Mouse (Mus musculus) megakaryocyte, adult 5-6 weeks (primary cell): ENCODE results near the gene Fcnb. TPM values are rescaled to one million over a fixed set of nuclear protein-coding genes. Genes with fewer than 3 reads are reported as not detected.

Experiments
- ATAC-seq: 2 replicates; pipeline ENCODE4 v1.8.0; 2016; ENCODE audit warnings: mild to moderate bottlenecking, inconsistent platforms; ENCODE audit not compliant: poor library complexity, severe bottlenecking
- total RNA-seq, 2 experiments: library from RNA; stranded (forward) in 1 of 2; stranded (reverse) in 1 of 2; fragments of 153-499, 151-499 nt in 1 of 2; fragments of 221-1000, 200-1000 nt in 1 of 2; gene quantifications; 2 replicates each; pipeline versions ENCODE4 v1.2.3 to v1.2.4; 2015 to 2017

Fcnb gene
- total RNA-seq, 2 experiments from 2014 or later = 79.0 to 121 TPM

- no peak for ATAC-seq
Measured at GRCm38 (mm10) chr2:28034011-28034710, 50.5 kb downstream of the Fcnb start.

- peak; percentile 45; the same call in 1 of the 2 replicates for ATAC-seq
Measured at GRCm38 (mm10) chr2:28032469-28032868, 52.2 kb downstream of the Fcnb start.

- no peak for ATAC-seq
Measured at GRCm38 (mm10) chr2:28031860-28032259, 52.8 kb downstream of the Fcnb start.

Other genes starting within 250 kb of the Fcnb start
- gene Col5a1, start 198.5 kb downstream of the Fcnb start, total RNA-seq (2015) = 0.78 and 2.2 TPM in 2 replicates
- gene Col5a1, start 198.5 kb downstream of the Fcnb start, total RNA-seq (2017) = 0.77 and 1.1 TPM in 2 replicates
- gene Olfm1, start 108.1 kb upstream of the Fcnb start, total RNA-seq (2015) = 101 and 108 TPM in 2 replicates
- 66.1 and 67.4 TPM in 2 replicates for gene Olfm1, start 108.1 kb upstream of the Fcnb start, total RNA-seq (2017)